Mouse (Mus musculus) forebrain, embryonic 11.5 days (tissue): ENCODE data around the gene Bcl2l11. TPM values are rescaled to one million over a fixed set of nuclear protein-coding genes. Genes with fewer than 3 reads are reported as not detected.

ENCODE experiments used
- ATAC-seq: fragments of 200-750 bp; cut with Nextera tagmentation; replicated peaks from 2 replicates; pipeline ENCODE4 v1.8.0; 2017; ENCODE audit warnings: moderate TSS enrichment; ENCODE audit not compliant: low FRiP score
- DNase-seq: peaks from one replicate; pipeline ENCODE4 v3.0.0-alpha.2; 2017; ENCODE audit warnings: low spot score
- H3K27ac ChIP-seq: fragments of 300-500 bp; sonication (generic); 2 replicates; pipeline ENCODE4 v1.5.1; 2014; ENCODE audit warnings: low read depth, low read length
- H3K27me3 ChIP-seq: fragments of 300-500 bp; sonication (generic); 2 replicates; pipeline ENCODE4 v1.6.1; 2014; ENCODE audit warnings: mild to moderate bottlenecking, low read length, mixed read lengths; ENCODE audit not compliant: control insufficient read depth, insufficient read depth
- H3K36me3 ChIP-seq: fragments of 300-500 bp; sonication (generic); 2 replicates; pipeline ENCODE4 v1.6.1; 2014; ENCODE audit warnings: mild to moderate bottlenecking, low read length, moderate library complexity, mixed read lengths; ENCODE audit not compliant: control insufficient read depth, insufficient read depth
- H3K4me1 ChIP-seq: fragments of 300-500 bp; sonication (generic); replicated peaks from 2 replicates; pipeline ENCODE4 v1.6.1; 2014; ENCODE audit warnings: low read length, mixed read lengths; ENCODE audit not compliant: control insufficient read depth, insufficient read depth
- H3K4me2 ChIP-seq: fragments of 300-500 bp; sonication (generic); 2 replicates; pipeline ENCODE4 v1.6.1; 2014; ENCODE audit warnings: low read depth, mild to moderate bottlenecking, low read length, moderate library complexity, mixed read lengths; ENCODE audit not compliant: severe bottlenecking
- H3K4me3 ChIP-seq: fragments of 300-500 bp; sonication (generic); 2 replicates; pipeline ENCODE4 v1.5.1; 2014; ENCODE audit warnings: low read depth, low read length
- H3K9ac ChIP-seq: fragments of 300-500 bp; sonication (generic); 2 replicates; pipeline ENCODE4 v1.6.1; 2014; ENCODE audit warnings: low read length
- H3K9me3 ChIP-seq: fragments of 300-500 bp; sonication (generic); 2 replicates; pipeline ENCODE4 v1.6.1; 2016; ENCODE audit warnings: low read length, mixed read lengths; ENCODE audit not compliant: control insufficient read depth
- WGBS: fragments of 180-500 bp; shearing (Covaris S2); extraction: QIAGEN DNeasy Blood & Tissue Kit; methylation state at CpG from one replicate; pipeline ENCODE4 v1.1.7; 2014; 5-methylcytosine and 5-hydroxymethylcytosine counted together
- polyA plus RNA-seq: library from polyadenylated mRNA; unstranded; fragments of >200 nt; fragmentation: Nextera tagmentation; extraction: Ambion mirVana; gene quantifications from 2 replicates; pipeline ENCODE4 v1.2.1, GENCODE M21; 2014

Gene Bcl2l11
- polyA plus RNA-seq, 1 experiment from 2014 or later, result 17.7 TPM

- no peak for DNase-seq
- ATAC-seq, result no peak
- Histone ChIP-seq H3K4me1 (peaks cover 6% of the 10 kb centered on the region; the same call in 1 of the 2 replicates), H3K27me3 (no peaks in the 10 kb centered on the region), H3K9ac (no peak overlapping the region), H3K9me3 (no peaks in the 10 kb centered on the region), H3K27ac (no peak overlapping the region), H3K4me3 (no peak overlapping the region), H3K4me2 (no peak overlapping the region), H3K36me3 (no peaks in the 10 kb centered on the region)
- whole genome bisulfite sequencing, result 91% methylated on average over 7 of the region's 7 CpGs
These were observed 38.8 kb upstream of the Bcl2l11 start for GRCm38 (mm10) chr2:128086996-128087526.

- Histone ChIP-seq H3K27me3 (no peaks in the 10 kb centered on the region), H3K9me3 (no peaks in the 10 kb centered on the region), H3K9ac (no peak overlapping the region), H3K4me2 (no peak overlapping the region), H3K36me3 (no peaks in the 10 kb centered on the region), H3K4me1 (peaks cover 12% of the 10 kb centered on the region; the same call in 1 of the 2 replicates), H3K4me3 (no peak overlapping the region), H3K27ac (no peak overlapping the region)
- 89% methylated on average over 8 of the region's 8 CpGs for WGBS
- no peak for ATAC-seq
- DNase-seq, result no peak
These were observed 37.9 kb upstream of the Bcl2l11 start for GRCm38 (mm10) chr2:128087798-128088545.

GRCm38 (mm10) chr2:128090283-128090885 lies 35.5 kb upstream of the Bcl2l11 start:
- H3K4me2 ChIP-seq, result no peak overlapping the region
- H3K27ac ChIP-seq, result no peak overlapping the region
- no peaks in the 10 kb centered on the region for H3K27me3 ChIP-seq
- H3K9me3 ChIP-seq, result no peaks in the 10 kb centered on the region
- no peaks in the 10 kb centered on the region for H3K36me3 ChIP-seq
- DNase-seq (no peak), ATAC-seq (no peak)
- H3K4me3 ChIP-seq, result no peak overlapping the region
- WGBS, result 90% methylated on average over 6 of the region's 6 CpGs
- no peak overlapping the region for H3K9ac ChIP-seq
- peaks cover 12% of the 10 kb centered on the region; the same call in 1 of the 2 replicates for H3K4me1 ChIP-seq

- 37% methylated on average over 11 of the region's 11 CpGs for WGBS
These were observed 34.1 kb upstream of the Bcl2l11 start for GRCm38 (mm10) chr2:128091431-128092369.

GRCm38 (mm10) chr2:128092451-128092850 lies 33.4 kb upstream of the Bcl2l11 start:
- no peaks in the 10 kb centered on the region for H3K27me3 ChIP-seq
- no peak overlapping the region for H3K27ac ChIP-seq
- H3K36me3 ChIP-seq, result no peaks in the 10 kb centered on the region
- peaks cover 12% of the 10 kb centered on the region; the same call in 1 of the 2 replicates for H3K4me1 ChIP-seq
- DNase-seq (no peak), ATAC-seq (no peak)
- WGBS, result 74% methylated on average over 2 of the region's 2 CpGs
- no peaks in the 10 kb centered on the region for H3K9me3 ChIP-seq
- H3K9ac ChIP-seq, result no peak overlapping the region
- H3K4me3 ChIP-seq, result no peak overlapping the region
- no peak overlapping the region for H3K4me2 ChIP-seq

More at GRCm38 (mm10) chr2:128091431-128092369, 34.1 kb upstream of the Bcl2l11 start:
- Histone ChIP-seq H3K4me1 (peaks cover 12% of the 10 kb centered on the region; the same call in 1 of the 2 replicates), H3K27ac (no peak overlapping the region), H3K4me3 (no peak overlapping the region), H3K4me2 (0 out of 2 replicates have a peak overlapping the region, but pooled peaks have one; percentile 21), H3K9ac (no peak overlapping the region), H3K9me3 (no peaks in the 10 kb centered on the region), H3K36me3 (no peaks in the 10 kb centered on the region), H3K27me3 (no peaks in the 10 kb centered on the region)
- ATAC-seq (peak; percentile 69), DNase-seq (peak; percentile 61)

GRCm38 (mm10) chr2:128094196-128094595 lies 31.6 kb upstream of the Bcl2l11 start:
- peaks cover 12% of the 10 kb centered on the region; the same call in 1 of the 2 replicates for H3K4me1 ChIP-seq
- no peak overlapping the region for H3K4me2 ChIP-seq
- WGBS, result 89% methylated on average over 5 of the region's 5 CpGs
- H3K27me3 ChIP-seq, result no peaks in the 10 kb centered on the region
- H3K27ac ChIP-seq, result no peak overlapping the region
- no peak for DNase-seq
- no peaks in the 10 kb centered on the region for H3K36me3 ChIP-seq
- H3K9me3 ChIP-seq, result no peaks in the 10 kb centered on the region
- H3K4me3 ChIP-seq, result no peak overlapping the region
- no peak for ATAC-seq
- no peak overlapping the region for H3K9ac ChIP-seq

GRCm38 (mm10) chr2:128094602-128095001 lies 31.2 kb upstream of the Bcl2l11 start:
- no peak for DNase-seq
- H3K36me3 ChIP-seq, result no peaks in the 10 kb centered on the region
- H3K27ac ChIP-seq, result no peak overlapping the region
- peaks cover 12% of the 10 kb centered on the region; the same call in 1 of the 2 replicates for H3K4me1 ChIP-seq
- H3K4me2 ChIP-seq, result no peak overlapping the region
- H3K27me3 ChIP-seq, result no peaks in the 10 kb centered on the region
- H3K9me3 ChIP-seq, result no peaks in the 10 kb centered on the region
- H3K9ac ChIP-seq, result no peak overlapping the region
- no peak overlapping the region for H3K4me3 ChIP-seq
- WGBS, result 86% methylated on average over 2 of the region's 2 CpGs
- ATAC-seq, result no peak

GRCm38 (mm10) chr2:128095270-128095669 lies 30.6 kb upstream of the Bcl2l11 start:
- Histone ChIP-seq H3K9me3 (no peaks in the 10 kb centered on the region), H3K4me3 (no peak overlapping the region)
- no peak for ATAC-seq

More at GRCm38 (mm10) chr2:128095270-128095669, 30.6 kb upstream of the Bcl2l11 start:
- no peaks in the 10 kb centered on the region for H3K36me3 ChIP-seq
- no peak overlapping the region for H3K9ac ChIP-seq
- no peak overlapping the region for H3K4me2 ChIP-seq
- peaks cover 12% of the 10 kb centered on the region; the same call in 1 of the 2 replicates for H3K4me1 ChIP-seq
- 62% methylated on average over 1 of the region's 1 CpGs for WGBS
- no peak for DNase-seq
- H3K27me3 ChIP-seq, result no peaks in the 10 kb centered on the region
- no peak overlapping the region for H3K27ac ChIP-seq
